Mouse (Mus musculus) myocyte (in vitro differentiated cells): ENCODE measurements at regions not wholly inside any gene's neighbourhood (a gene's known extent, or its start where the extent isn't known, plus 50 kb on each side); places are given as distances from the start of the nearest gene placed in this dataset.

Experiments used
- MYOG ChIP-seq, 3 experiments: IDR thresholded peaks; one replicate each; pipeline ENCODE4 v1.6.1; 2011; ENCODE audit warnings: control low read depth in 2 of 3, low read depth in 2 of 3, mild to moderate bottlenecking in 2 of 3; ENCODE audit not compliant: insufficient read length in 2 of 3, control insufficient read depth in 1 of 3, insufficient read depth in 1 of 3
- POLR2A ChIP-seq: IDR thresholded peaks from one replicate; pipeline ENCODE4 v1.6.1; 2011; ENCODE audit warnings: low read depth, mild to moderate bottlenecking, control low read depth, moderate library complexity; ENCODE audit not compliant: insufficient read length
- TCF12 ChIP-seq: IDR thresholded peaks from one replicate; pipeline ENCODE4 v1.6.1; 2011; ENCODE audit warnings: mild to moderate bottlenecking, control low read depth; ENCODE audit not compliant: poor library complexity, insufficient read depth, severe bottlenecking

DNA sequence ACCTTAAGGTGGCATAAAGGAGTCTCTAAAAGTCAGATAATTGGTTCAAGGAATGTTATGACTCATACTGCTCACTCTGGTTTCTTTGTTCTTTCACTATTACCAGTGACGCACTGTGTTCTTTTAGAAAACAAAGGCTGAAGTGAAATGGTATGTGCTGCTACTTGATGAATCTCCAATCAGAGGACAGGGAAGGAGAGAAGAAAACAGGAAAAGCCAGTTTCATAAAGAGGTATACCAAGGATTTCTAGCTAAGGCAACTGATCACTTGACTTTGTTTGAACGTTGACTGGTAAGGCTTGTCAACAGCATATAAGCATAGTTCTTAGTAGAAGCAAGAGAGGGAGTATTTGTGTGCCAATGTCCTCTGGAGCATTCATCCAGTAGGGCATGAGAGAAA lies 57.6 kb upstream of the Kcna4 start:
- TF ChIP-seq MYOG (IDR thresholded peaks at IDR 0.05; ENCODE audit: control insufficient read depth in 1 of 3, insufficient read depth in 1 of 3, insufficient read length in 2 of 3, low read depth in 2 of 3), result no peak
- TF ChIP-seq TCF12, result no peak
- no peak for TF ChIP-seq POLR2A
